Mouse (Mus musculus): ENCODE data around the gene Cuedc2. TPM values are rescaled to one million over a fixed set of nuclear protein-coding genes. Genes with fewer than 3 reads are reported as not detected.

Gene Cuedc2
- total RNA-seq, 4 experiments from 2014 or later = 187 to 201 (median 192) TPM

Small RNAs within 50 kb of the gene (microRNA-seq; reads per million reads assigned to microRNA genes)
- gene Mir146b = 0 to 2.2 reads per million in 2 experiments

Other genes with a start within 250 kb of the Cuedc2 start
- gene Elovl3, start 206.8 kb downstream of the Cuedc2 start, total RNA-seq (2022) = not detected
- not detected for gene Pitx3, start 190.4 kb downstream of the Cuedc2 start, total RNA-seq (2022)
- gene Gbf1, start 186.2 kb downstream of the Cuedc2 start, total RNA-seq (2022) = 10 to 100 TPM; 76.4 to 97.5 (median 78.8) TPM
- gene Nfkb2, start 34.4 kb downstream of the Cuedc2 start, total RNA-seq (2022) = 1 to 10 TPM; 1.9 to 3.3 (median 2.2) TPM
- gene Psd, start 11.5 kb downstream of the Cuedc2 start, total RNA-seq (2022) = 100 to 1,000 TPM; 550 to 592 (median 567) TPM
- 10 to 100 TPM; 23.7 to 27.6 (median 25.1) TPM for gene Fbxl15, start 10.5 kb downstream of the Cuedc2 start, total RNA-seq (2022)
- gene Mfsd13a, start 2.4 kb upstream of the Cuedc2 start, total RNA-seq (2022) = 10 to 100 TPM; 28.9 to 29.9 (median 29.5) TPM
- gene 2310034G01Rik, start 11.6 kb upstream of the Cuedc2 start, total RNA-seq (2022) = 1 to 10 TPM in 3 of 4 experiments, under 1 TPM in 1; 0.36 to 1.5 (median 1.0) TPM
- gene Actr1a, start 57.0 kb upstream of the Cuedc2 start, total RNA-seq (2022) = 100 to 1,000 TPM; 192 to 205 (median 199) TPM
- 10 to 100 TPM; 15.8 to 20.0 (median 19.7) TPM for gene Sufu, start 58.2 kb upstream of the Cuedc2 start, total RNA-seq (2022)
- gene Trim8, start 163.0 kb upstream of the Cuedc2 start, total RNA-seq (2022) = 100 to 1,000 TPM; 103 to 108 (median 104) TPM
- 100 to 1,000 TPM in 3 of 4 experiments, 10 to 100 TPM in 1; 94.2 to 133 (median 116) TPM for gene Arl3, start 234.5 kb upstream of the Cuedc2 start, total RNA-seq (2022)
- gene Sfxn2, start 234.7 kb upstream of the Cuedc2 start, total RNA-seq (2022) = 1 to 10 TPM; 4.3 to 5.6 (median 4.8) TPM